Mouse (Mus musculus): ENCODE data around the gene Lrch1.
A peak's percentile ranks its signal among the peaks of the same experiment; 100 is the strongest.

Gene Lrch1

GRCm38 (mm10) chr14:74852965-74853758 is 94.5 kb downstream of the Lrch1 start:
- peak; percentile 41 for DNase-seq (ENCODE audit: low spot score)

- no peak for DNase-seq (ENCODE audit: low spot score)
Observed at GRCm38 (mm10) chr14:74851866-74852265, 95.8 kb downstream of the Lrch1 start.

DNA sequence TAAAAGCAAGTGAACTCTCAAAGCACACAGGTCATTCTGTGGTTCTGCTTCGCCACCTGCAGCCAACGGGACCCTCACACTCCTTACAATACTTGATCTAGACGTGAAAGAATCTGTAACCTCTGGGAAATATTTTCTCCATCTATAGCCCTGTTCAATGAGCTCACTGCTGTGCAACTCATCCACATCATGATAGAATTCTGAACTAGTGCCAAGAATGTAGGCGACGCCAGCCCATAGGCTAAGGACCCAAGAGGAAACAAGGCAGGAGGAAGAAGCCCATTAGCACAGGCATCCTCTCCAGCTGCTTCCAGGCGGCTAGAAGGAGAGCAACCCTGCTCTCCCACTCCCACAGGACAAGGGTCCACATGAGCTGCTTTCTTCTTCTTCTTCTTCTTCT is 98.7 kb downstream of the Lrch1 start:
- no peak for DNase-seq (ENCODE audit: low spot score)

- no peak for DNase-seq (ENCODE audit: low spot score)
Observed at GRCm38 (mm10) chr14:74848224-74848623, 99.5 kb downstream of the Lrch1 start.

DNA sequence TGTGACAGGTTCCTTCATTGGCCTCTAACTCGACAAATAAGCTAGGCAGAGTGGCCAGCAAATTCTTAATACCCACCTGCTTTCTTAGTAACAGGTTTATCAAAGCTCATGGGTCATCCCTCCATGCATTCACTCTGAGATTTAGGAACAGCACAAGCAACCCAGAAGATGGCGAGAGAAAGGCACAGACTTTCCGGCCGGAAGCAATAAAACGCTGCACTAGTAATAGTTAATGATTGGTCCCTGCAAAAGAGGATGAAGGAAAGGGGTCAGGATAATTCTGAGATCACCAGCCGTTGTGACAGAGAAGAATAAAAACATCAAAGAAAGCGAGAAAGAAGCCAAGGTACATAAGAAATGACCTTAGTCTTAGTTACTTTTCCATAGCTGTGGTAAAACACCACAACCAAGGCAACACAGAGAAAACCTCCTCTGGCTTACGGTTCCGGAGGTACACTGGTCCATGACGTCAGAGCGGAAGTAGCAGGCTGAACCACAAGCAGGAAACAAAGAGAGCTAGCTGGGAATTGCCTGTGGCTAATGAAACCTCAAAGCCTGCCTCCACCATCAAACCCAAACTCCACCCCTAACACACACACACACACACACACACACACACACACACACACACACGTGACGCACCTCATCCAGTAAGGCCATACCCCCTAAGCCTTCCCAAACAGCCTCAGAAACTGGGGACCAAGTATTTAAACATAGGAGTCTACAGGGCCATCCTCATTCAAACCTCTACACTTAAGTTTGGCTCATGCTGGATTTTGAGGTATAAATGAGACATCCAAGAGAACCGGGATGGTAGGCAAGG is 100.2 kb downstream of the Lrch1 start:
- no peak for DNase-seq (ENCODE audit: low spot score)

DNA sequence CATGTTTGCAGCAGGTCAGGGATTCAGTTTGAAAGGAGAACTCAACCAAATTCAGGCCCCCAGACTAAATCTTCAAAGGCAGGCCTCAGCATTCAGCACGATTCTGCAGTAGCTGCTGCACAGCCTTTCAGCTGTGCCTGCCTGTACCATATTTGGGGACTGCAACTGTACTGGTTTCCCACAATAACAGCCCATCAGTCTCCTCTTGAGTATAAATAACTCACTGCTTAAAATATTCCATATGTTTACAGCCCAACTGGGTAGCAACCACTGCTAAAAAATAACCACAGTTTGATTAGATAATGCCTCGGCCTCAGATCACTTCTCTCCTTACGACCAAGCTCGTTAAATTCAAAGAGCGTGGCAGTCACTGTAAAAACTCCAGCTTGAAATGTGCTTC is 101.0 kb downstream of the Lrch1 start:
- no peak for DNase-seq (ENCODE audit: low spot score)

DNA sequence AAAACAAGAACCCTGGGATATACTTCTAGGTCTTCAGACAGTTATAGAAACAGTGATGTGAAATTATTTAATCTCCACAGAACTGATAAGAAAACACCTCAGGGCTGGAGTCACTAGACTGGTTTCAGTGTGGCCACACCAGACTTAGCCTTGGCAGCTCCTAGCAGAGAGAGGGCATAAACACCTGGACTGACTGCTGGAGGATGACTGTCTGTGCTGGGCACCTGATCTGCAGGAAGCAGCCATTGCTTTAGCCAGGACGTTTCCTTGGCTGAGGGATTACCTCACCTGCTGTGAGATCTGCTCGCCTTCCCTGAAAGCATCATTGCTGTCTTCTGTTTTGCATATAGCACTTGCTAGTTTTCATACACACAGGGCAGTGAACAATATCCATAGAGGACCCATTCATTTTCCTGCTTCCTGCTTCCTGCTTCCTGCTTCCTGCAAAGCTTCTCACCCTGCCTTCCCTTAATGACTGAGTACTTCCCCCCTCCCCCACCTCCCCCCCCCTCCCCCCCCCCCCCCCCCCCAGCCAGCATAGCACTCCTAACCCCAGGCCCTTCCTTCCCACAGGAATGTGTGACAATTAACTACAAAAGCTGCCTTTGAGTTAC is 101.9 kb downstream of the Lrch1 start:
- DNase-seq (ENCODE audit: low spot score) = no peak

DNA sequence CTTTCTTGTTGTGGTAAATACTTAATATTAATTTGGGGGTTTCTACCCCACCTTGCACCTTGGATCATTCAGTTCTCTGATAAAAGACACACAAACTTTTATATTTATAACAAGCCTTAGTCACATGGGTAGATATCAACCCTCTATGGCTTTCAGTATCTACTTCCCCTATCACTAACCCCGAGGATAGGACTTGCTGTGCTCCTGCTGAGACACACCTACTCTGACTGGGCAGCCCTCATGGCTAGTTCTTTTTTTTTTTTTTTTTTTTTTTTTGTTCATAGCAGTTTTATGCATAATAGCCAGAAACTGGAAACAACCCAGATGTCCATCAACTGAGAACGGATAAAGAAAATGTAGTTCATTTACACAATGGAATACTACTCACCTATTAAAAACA is 106.0 kb downstream of the Lrch1 start:
- DNase-seq (ENCODE audit: low spot score) = no peak

DNA sequence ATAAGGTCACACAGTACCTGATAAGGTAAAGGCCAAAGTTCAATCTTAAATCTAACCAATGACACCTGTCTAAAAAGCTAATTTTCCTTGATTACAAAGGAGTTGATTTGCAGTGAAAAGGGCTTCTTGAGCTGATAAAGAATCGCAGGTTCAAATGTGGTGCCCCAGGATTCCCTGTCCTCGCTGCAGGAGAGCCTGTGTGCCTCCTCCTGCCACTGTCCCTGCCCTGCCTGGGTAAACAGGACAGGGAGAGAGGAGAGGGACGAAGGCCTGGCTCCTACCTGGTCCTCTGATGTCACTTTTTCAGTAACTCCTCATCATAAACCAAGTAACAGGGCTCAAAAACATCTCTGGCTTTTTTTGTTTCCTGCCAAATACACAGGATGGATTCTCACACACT is 106.4 kb downstream of the Lrch1 start:
- DNase-seq (ENCODE audit: low spot score) = no peak

GRCm38 (mm10) chr14:74840820-74841219 is 106.9 kb downstream of the Lrch1 start:
- DNase-seq (ENCODE audit: low spot score) = no peak

- DNase-seq (ENCODE audit: low spot score) = no peak
Observed at GRCm38 (mm10) chr14:74840328-74840727, 107.3 kb downstream of the Lrch1 start.

DNA sequence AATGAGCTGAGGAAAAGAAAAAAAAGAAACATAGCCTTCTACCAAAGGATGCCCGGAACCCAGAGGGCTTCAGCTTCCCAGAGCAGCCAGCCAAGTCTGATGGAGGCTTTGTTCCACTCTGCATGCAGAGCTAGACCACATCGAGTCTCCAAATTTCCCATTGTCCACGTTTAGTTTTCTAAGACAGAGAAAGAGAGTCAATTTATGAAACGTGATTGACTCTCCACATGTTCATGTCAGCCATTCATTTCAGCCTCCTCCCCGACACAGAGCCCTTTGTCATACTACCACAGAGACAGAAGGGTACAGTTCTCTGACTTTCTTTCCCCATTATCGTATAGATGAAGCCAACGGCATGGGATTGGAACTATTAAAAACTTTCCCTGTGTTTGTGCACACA is 108.9 kb downstream of the Lrch1 start:
- DNase-seq (ENCODE audit: low spot score) = no peak

DNA sequence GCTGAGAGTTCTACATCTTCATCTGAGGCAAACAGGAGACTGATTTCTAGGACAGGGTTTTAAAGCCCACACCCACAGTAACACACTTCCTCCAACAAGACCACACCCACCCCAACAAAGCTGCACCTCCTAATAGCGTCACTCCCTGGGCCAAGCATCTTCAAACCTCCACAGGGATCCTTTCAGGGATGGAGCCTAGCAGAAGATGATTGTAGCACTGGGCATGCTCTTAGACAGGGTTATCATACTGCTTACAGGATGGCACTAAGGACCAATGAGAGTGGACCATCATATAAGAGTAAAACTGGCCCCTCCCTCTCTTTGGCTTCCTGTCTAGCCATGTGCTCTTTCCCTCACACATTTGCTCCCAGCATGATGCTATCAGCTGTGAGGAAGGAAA is 112.7 kb downstream of the Lrch1 start:
- no peak for DNase-seq (ENCODE audit: low spot score)

DNA sequence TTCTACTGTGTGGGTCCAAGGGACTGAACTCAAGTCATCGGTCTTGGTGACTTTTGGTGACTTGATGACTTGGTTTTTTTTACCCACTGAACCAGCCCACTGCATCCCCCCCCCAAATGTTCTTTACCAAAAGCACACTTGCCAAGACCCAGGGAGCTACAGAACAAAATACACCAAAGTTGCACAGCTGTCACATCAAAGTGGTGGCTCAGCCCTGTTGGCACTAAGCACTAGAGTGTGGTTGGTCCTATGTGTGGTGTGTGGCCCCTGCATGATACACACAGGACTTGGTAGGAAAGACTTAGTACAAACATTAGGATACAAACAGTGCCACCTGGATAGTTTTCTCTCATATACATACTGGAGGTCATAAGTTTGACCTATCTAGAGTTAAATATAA is 113.5 kb downstream of the Lrch1 start:
- no peak for DNase-seq (ENCODE audit: low spot score)

- no peak for DNase-seq (ENCODE audit: low spot score)
Observed at GRCm38 (mm10) chr14:74831653-74832052, 116.0 kb downstream of the Lrch1 start.

- no peak for DNase-seq (ENCODE audit: low spot score)
Observed at GRCm38 (mm10) chr14:74831050-74831449, 116.6 kb downstream of the Lrch1 start.

- no peak for DNase-seq (ENCODE audit: low spot score)
Observed at GRCm38 (mm10) chr14:74830591-74830990, 117.1 kb downstream of the Lrch1 start.

- no peak for DNase-seq (ENCODE audit: low spot score)
Observed at GRCm38 (mm10) chr14:74822757-74823680, 124.7 kb downstream of the Lrch1 start.

DNA sequence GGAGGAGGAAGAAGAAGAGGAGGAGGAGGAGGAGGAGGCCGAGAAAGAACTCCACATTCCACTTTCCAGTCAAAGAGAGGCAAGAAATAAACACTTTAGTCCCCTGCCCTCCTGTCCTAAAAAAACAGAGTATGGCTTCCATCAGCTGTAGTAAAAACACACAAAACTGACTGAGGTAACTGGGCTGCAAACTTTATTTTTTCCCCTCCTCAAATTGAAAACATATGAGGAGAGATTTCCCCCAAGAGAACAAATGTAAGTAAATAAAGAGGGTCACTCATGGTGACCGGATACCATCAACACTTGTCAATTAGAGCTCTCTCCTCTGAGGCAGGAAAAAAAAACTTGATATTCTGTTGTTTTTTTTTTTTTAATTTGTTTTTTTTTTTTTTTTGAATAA is 125.6 kb downstream of the Lrch1 start:
- no peak for DNase-seq (ENCODE audit: low spot score)

GRCm38 (mm10) chr14:74820180-74820813 is 127.4 kb downstream of the Lrch1 start:
- no peak for DNase-seq (ENCODE audit: low spot score)

- no peak for DNase-seq (ENCODE audit: low spot score)
Observed at GRCm38 (mm10) chr14:74816705-74817104, 131.0 kb downstream of the Lrch1 start.

All from left cerebral cortex, adult 11 months (tissue).